Mouse (Mus musculus): ENCODE results near the gene Acin1. TPM values are rescaled to one million over a fixed set of nuclear protein-coding genes. Genes with fewer than 3 reads are reported as not detected.

The Acin1 gene
- polyA plus RNA-seq, 1 experiment: 79.4 TPM

DNA sequence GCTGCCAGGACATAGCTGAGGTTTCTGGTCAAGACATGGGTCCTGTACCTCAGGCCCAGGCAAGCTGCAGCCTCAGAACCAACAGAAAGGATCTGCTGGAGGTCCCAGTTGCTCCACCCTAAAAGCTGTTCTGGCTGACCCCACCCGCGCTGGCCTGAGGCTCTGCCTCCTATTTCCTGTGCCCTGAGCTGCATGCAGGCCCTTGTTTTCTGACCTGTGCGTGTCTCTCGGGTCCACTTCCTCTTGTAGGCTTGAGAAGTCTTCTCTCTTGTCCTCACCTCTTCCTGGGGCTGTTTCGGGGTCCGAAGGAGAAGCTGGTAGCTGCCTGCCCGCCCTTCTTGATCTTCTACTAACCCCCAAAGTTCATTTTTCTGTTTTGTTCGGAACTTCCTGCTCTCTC lies 26.1 kb upstream of the Acin1 start:
- Histone ChIP-seq H3K27ac (ENCODE audit: insufficient read depth, low read depth, low read length) (peak overlapping the region; percentile 34), H3K4me3 (ENCODE audit: insufficient read depth, low read depth, low read length) (no peak overlapping the region), H3K27me3 (replicated peaks; ENCODE audit: control insufficient read depth, insufficient read depth, low read length) (no peaks in the 10 kb centered on the region), H3K4me1 (ENCODE audit: control insufficient read depth, insufficient read depth, low read length) (no peaks in the 10 kb centered on the region; the same call in 1 of the 2 replicates), H3K36me3 (ENCODE audit: control insufficient read depth, insufficient read depth, low read length) (no peaks in the 10 kb centered on the region)
- peak; percentile 58 for DNase-seq
- 53% methylated on average over 8 of the region's 8 CpGs for WGBS
- TF ChIP-seq CTCF (conservative IDR thresholded peaks at IDR 0.05; ENCODE audit: insufficient read depth, insufficient read length, low read depth, low read length) (no peak), POLR2A (IDR thresholded peaks at IDR 0.05; ENCODE audit: low read depth, low read length) (no peak)

DNA sequence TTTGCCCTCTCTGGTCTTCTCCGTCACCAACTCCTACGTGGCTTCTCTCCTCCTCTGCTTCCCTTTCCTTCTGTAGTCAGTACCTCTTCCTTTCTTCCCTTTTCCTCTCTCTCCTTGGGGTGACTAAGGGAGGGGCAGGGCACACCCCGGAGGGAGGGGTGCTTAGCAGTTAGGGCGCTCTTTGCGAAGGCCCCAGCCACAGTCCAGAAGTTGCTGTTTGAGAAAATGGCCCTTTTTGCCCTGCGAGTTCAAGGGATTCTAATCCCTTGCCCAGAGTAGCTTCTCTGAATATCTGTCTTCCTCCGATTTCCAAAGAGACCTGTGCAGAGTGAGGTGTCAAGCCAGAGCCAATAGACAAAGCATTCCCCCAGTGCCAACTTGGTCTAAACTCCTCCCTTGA lies 25.3 kb upstream of the Acin1 start, which contains the start of gene Cebpe:
Gene Cebpe, minus strand, starts transcription at position 101 of the 400 bp plus-strand sequence.
- no peak for DNase-seq
- peak within 1 kb of the TSS; percentile 34 for H3K27ac ChIP-seq (ENCODE audit: insufficient read depth, low read depth, low read length)
- H3K4me3 ChIP-seq (ENCODE audit: insufficient read depth, low read depth, low read length): no peak within 1 kb of the TSS
- no peaks in the 10 kb centered on the region for H3K27me3 ChIP-seq (replicated peaks; ENCODE audit: control insufficient read depth, insufficient read depth, low read length)
- TF ChIP-seq POLR2A (IDR thresholded peaks at IDR 0.05; ENCODE audit: low read depth, low read length): no peak
- TF ChIP-seq CTCF (conservative IDR thresholded peaks at IDR 0.05; ENCODE audit: insufficient read depth, insufficient read length, low read depth, low read length): no peak
- H3K36me3 ChIP-seq (ENCODE audit: control insufficient read depth, insufficient read depth, low read length): no peaks in the 10 kb centered on the region
- no peaks in the 10 kb centered on the region; the same call in 1 of the 2 replicates for H3K4me1 ChIP-seq (ENCODE audit: control insufficient read depth, insufficient read depth, low read length)
- 81% methylated on average over 7 of the region's 7 CpGs for WGBS

DNA sequence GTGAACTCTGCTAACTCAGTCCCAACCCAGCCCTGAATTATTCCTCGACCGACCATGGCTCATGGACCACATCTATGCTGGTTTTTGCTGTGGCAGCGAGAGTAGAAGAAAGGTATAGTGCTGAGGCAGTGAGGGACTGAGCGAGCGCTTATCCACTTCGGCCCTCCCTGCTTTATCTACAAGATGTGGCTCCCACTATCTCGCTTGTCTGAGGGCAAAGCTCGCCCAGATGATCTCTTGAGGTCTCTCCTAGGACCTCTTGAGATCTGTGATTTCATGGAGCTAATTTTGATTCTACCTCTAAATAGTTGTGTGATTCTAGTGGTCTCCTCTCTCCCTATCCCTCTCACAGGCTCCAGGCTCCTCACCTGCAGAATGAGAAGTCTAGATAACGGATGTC lies 22.3 kb upstream of the Acin1 start:
- no peaks in the 10 kb centered on the region; the same call in 1 of the 2 replicates for H3K4me1 ChIP-seq (ENCODE audit: control insufficient read depth, insufficient read depth, low read length)
- no peaks in the 10 kb centered on the region for H3K36me3 ChIP-seq (ENCODE audit: control insufficient read depth, insufficient read depth, low read length)
- no peak overlapping the region for H3K27ac ChIP-seq (ENCODE audit: insufficient read depth, low read depth, low read length)
- no peaks in the 10 kb centered on the region for H3K27me3 ChIP-seq (replicated peaks; ENCODE audit: control insufficient read depth, insufficient read depth, low read length)
- WGBS: 93% methylated on average over 9 of the region's 9 CpGs
- TF ChIP-seq CTCF (conservative IDR thresholded peaks at IDR 0.05; ENCODE audit: insufficient read depth, insufficient read length, low read depth, low read length): no peak
- TF ChIP-seq POLR2A (IDR thresholded peaks at IDR 0.05; ENCODE audit: low read depth, low read length): no peak
- no peak for DNase-seq
- H3K4me3 ChIP-seq (ENCODE audit: insufficient read depth, low read depth, low read length): no peak overlapping the region

DNA sequence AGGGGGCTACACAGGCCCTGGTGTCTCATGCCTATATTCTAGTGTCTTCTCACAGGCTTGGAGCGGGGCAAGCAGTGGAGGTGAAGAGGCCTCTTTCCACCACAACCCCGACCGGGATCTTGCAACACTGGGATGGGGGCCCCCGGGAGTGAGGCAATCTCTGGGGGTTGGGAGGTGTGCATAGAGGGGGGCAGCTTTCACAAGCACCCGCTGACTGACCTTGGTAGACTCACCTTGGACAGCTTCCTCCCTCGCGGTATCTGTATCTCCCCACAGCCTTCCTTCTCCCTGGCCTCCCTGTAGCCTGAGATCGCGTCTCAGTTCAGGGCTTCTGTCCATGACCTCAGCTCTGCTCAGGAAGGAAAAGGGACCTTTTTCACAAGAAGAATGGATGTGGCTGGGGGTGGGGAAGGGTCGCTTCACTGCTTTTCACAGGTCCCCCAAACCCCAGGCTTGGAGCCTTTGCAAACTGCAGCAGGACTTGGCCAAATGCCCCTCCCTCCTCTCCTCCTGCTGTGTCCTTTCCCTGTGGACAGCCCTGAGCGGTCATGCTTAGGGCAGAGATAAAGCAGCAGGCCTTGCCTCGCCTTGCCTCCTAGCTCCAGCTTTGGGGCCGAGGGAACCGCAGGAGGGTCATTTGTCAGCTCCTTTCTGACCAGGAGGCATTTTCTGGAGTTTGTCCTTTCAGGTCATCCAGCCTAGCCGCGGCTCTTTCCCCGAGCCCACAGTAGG lies 20.0 kb upstream of the Acin1 start:
- H3K36me3 ChIP-seq (ENCODE audit: control insufficient read depth, insufficient read depth, low read length): no peaks in the 10 kb centered on the region
- 65% methylated on average over 17 of the region's 17 CpGs for WGBS
- no peak for DNase-seq
- H3K4me1 ChIP-seq (ENCODE audit: control insufficient read depth, insufficient read depth, low read length): no peaks in the 10 kb centered on the region
- no peaks in the 10 kb centered on the region for H3K27me3 ChIP-seq (replicated peaks; ENCODE audit: control insufficient read depth, insufficient read depth, low read length)
- no peak overlapping the region for H3K4me3 ChIP-seq (ENCODE audit: insufficient read depth, low read depth, low read length)
- H3K27ac ChIP-seq (ENCODE audit: insufficient read depth, low read depth, low read length): no peak overlapping the region
- TF ChIP-seq CTCF (conservative IDR thresholded peaks at IDR 0.05; ENCODE audit: insufficient read depth, insufficient read length, low read depth, low read length): no peak
- TF ChIP-seq POLR2A (IDR thresholded peaks at IDR 0.05; ENCODE audit: low read depth, low read length): no peak

DNA sequence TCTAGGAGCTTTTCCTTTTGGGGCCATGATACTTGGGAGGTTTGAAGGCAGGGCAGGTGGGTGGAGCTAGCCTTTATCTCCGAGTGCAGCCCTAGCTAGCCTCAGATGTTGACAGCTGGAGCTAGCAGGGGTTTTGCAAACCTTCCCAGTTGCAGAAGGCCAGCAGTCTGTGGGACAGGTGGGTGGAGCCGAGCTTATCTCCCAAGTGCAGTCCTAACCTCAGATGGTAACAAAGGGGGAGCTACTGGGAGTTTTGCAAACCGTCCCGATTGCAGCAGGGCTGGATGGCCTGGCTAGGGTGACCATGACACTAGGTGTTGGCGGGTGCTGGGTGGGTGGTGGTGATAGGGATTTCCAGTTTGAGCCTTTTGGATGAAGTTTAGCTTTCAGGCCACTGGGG lies 19.1 kb upstream of the Acin1 start:
- TF ChIP-seq POLR2A (IDR thresholded peaks at IDR 0.05; ENCODE audit: low read depth, low read length) (no peak), CTCF (conservative IDR thresholded peaks at IDR 0.05; ENCODE audit: insufficient read depth, insufficient read length, low read depth, low read length) (no peak)
- no peak for DNase-seq
- H3K27me3 ChIP-seq (replicated peaks; ENCODE audit: control insufficient read depth, insufficient read depth, low read length): no peaks in the 10 kb centered on the region
- WGBS: 68% methylated on average over 5 of the region's 5 CpGs
- no peak overlapping the region for H3K27ac ChIP-seq (ENCODE audit: insufficient read depth, low read depth, low read length)
- no peak overlapping the region for H3K4me3 ChIP-seq (ENCODE audit: insufficient read depth, low read depth, low read length)
- no peaks in the 10 kb centered on the region for H3K36me3 ChIP-seq (ENCODE audit: control insufficient read depth, insufficient read depth, low read length)
- no peaks in the 10 kb centered on the region for H3K4me1 ChIP-seq (ENCODE audit: control insufficient read depth, insufficient read depth, low read length)

DNA sequence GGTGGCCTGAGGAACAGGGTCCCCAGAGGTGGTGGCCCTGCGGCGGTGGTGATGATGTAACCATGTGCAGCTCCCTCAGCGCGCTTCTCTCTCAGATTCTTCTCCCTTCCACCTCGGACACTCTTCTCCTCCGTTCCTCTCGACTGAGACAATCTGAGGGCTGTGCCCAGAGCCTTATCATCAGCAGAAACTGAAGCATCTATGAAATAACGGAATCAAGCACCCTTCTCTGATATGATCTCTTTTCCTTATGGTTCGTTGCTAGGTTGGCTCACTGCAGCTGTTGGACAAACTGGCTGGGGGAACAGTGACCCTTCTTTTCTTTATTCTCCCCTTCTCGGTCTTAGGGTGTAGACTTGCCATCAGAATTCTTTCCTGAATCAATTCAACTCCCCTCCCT lies 16.5 kb upstream of the Acin1 start:
- H3K27ac ChIP-seq (ENCODE audit: insufficient read depth, low read depth, low read length): no peak overlapping the region
- WGBS: 34% methylated on average over 10 of the region's 10 CpGs
- no peak overlapping the region for H3K4me3 ChIP-seq (ENCODE audit: insufficient read depth, low read depth, low read length)
- TF ChIP-seq POLR2A (IDR thresholded peaks at IDR 0.05; ENCODE audit: low read depth, low read length) (no peak), CTCF (conservative IDR thresholded peaks at IDR 0.05; ENCODE audit: insufficient read depth, insufficient read length, low read depth, low read length) (no peak)
- no peak for DNase-seq
- H3K36me3 ChIP-seq (ENCODE audit: control insufficient read depth, insufficient read depth, low read length): no peaks in the 10 kb centered on the region
- H3K4me1 ChIP-seq (ENCODE audit: control insufficient read depth, insufficient read depth, low read length): no peaks in the 10 kb centered on the region
- no peaks in the 10 kb centered on the region for H3K27me3 ChIP-seq (replicated peaks; ENCODE audit: control insufficient read depth, insufficient read depth, low read length)

DNA sequence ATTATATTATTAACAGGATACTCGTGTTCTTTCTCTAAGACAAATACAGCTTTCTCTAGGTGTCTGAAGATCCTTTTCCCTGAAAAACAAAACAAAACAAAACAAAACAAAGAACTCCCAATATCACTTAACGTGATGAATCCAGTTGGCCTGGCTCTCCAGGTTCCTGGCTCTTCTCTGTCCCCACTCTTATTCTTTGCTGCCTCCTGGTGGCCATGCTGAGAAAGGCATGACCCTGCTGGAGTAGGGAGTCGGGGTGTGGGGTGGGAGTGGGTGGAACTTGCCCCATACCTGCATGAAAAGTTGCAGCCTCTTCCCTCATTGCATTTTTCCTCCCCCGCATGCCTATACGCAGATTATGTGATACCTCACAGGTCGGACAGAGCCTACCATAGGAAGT lies 14.6 kb upstream of the Acin1 start:
- WGBS: 7% methylated on average over 6 of the region's 6 CpGs
- Histone ChIP-seq H3K27ac (ENCODE audit: insufficient read depth, low read depth, low read length) (no peak overlapping the region), H3K36me3 (ENCODE audit: control insufficient read depth, insufficient read depth, low read length) (no peaks in the 10 kb centered on the region), H3K4me1 (ENCODE audit: control insufficient read depth, insufficient read depth, low read length) (no peaks in the 10 kb centered on the region), H3K27me3 (replicated peaks; ENCODE audit: control insufficient read depth, insufficient read depth, low read length) (no peaks in the 10 kb centered on the region), H3K4me3 (ENCODE audit: insufficient read depth, low read depth, low read length) (no peak overlapping the region)
- peak; percentile 79 for DNase-seq
- TF ChIP-seq CTCF (conservative IDR thresholded peaks at IDR 0.05; ENCODE audit: insufficient read depth, insufficient read length, low read depth, low read length): peak; percentile 94
- no peak for TF ChIP-seq POLR2A (IDR thresholded peaks at IDR 0.05; ENCODE audit: low read depth, low read length)

Data from kidney, adult 2 months (tissue).